Comparison of ENCODE assay signal across 30 mouse cellular contexts in genomic region chr11:101635660-101636059, GRCm38 (mm10). TPM values are rescaled to one million over a fixed set of nuclear protein-coding genes. Genes with fewer than 3 reads are reported as not detected.
DNase-seq lines count a peak whose midpoint lies in the region; ATAC-seq and TF ChIP-seq lines count a peak whose summit lies in the region.
"Had no signal": no experiment of that assay in that cellular context is flagged by ENCODE, and none has a peak within 500 bp of the region (broad histone marks: within the 10 kb centered on the region; RNA-seq: fewer than 3 reads in every experiment).

No protein-coding gene starts in this region.

- H3K36me3 ChIP-seq in kidney, postnatal 0 days (ENCODE audit: insufficient read depth, low read length), result no peaks in the 10 kb centered on the region; the same call in 1 of the 2 replicates
- H3K36me3 ChIP-seq in forebrain, embryonic 14.5 days (ENCODE audit: control insufficient read depth, insufficient read depth, low read length), result 0 out of 2 replicates have a peak, but pooled peaks cover 6% of the 10 kb centered on the region
- H3K36me3 ChIP-seq: hindbrain, embryonic 13.5 days had no signal

- H3K27ac ChIP-seq in kidney, postnatal 0 days, result no peak overlapping the region
- H3K27ac ChIP-seq in forebrain, embryonic 14.5 days (ENCODE audit: low read depth, low read length), result no peak overlapping the region
- H3K27ac ChIP-seq: embryonic facial prominence, embryonic 12.5 days; forebrain, embryonic 12.5 days; heart, adult 2 months; heart, embryonic 15.5 days; hindbrain, embryonic 13.5 days had no signal

- no peak overlapping the region for H3K4me3 ChIP-seq in kidney, postnatal 0 days (replicated peaks; ENCODE audit: low read depth, low read length)
- no peak overlapping the region for H3K4me3 ChIP-seq in forebrain, embryonic 14.5 days (ENCODE audit: low read depth, low read length)
- H3K4me3 ChIP-seq: embryonic facial prominence, embryonic 12.5 days; forebrain, embryonic 12.5 days; heart, adult 2 months; heart, embryonic 15.5 days; hindbrain, embryonic 13.5 days had no signal

- DNase-seq in kidney, adult 11 months, result peak; percentile 78
- DNase-seq in kidney, adult 9 months, result peak; percentile 76
- DNase-seq in kidney, postnatal 0 days (ENCODE audit: low spot score), result peak; percentile 45
- peak; percentile 65 to 70 for DNase-seq in kidney, postnatal 36 days
- DNase-seq in adrenal gland, postnatal 36 days, result no peak
- DNase-seq in natural killer cell, adult 2 months (ENCODE audit: low spot score in 2 of 2), result no peak
- no peak for DNase-seq in forebrain, embryonic 14.5 days (ENCODE audit: low spot score)
- DNase-seq in embryo, embryonic 9.5 days (ENCODE audit: extremely low spot score), result no peak
- DNase-seq: cerebellum, adult 11 months; cerebellum, adult 8-10 months; cerebellum, postnatal 14 days; embryo, embryonic 11 days; forebrain, postnatal 0 days; gastrocnemius, postnatal 14 days; heart, adult 2 months; heart, postnatal 14 days had no signal

- 43% methylated on average over 10 of the region's 10 CpGs for WGBS in kidney, postnatal 0 days
- WGBS in forebrain, embryonic 14.5 days, result 88% methylated on average over 10 of the region's 10 CpGs

- peak; percentile 56 for ATAC-seq in kidney, postnatal 0 days (replicated peaks; ENCODE audit: low FRiP score, low read depth)
- ATAC-seq in forebrain, embryonic 14.5 days, result no peak
- ATAC-seq: activated CD4-positive, CD25-positive, alpha-beta regulatory T cell, adult 4 months; forebrain, postnatal 0 days had no signal

- H3K9me3 ChIP-seq in kidney, postnatal 0 days (replicated peaks; ENCODE audit: low read length), result no peaks in the 10 kb centered on the region
- H3K9me3 ChIP-seq in forebrain, embryonic 14.5 days (replicated peaks; ENCODE audit: control insufficient read depth, low read length), result no peaks in the 10 kb centered on the region
- H3K9me3 ChIP-seq: embryonic facial prominence, embryonic 12.5 days; forebrain, embryonic 12.5 days; heart, embryonic 15.5 days; hindbrain, embryonic 13.5 days had no signal

- TF ChIP-seq CTCF in kidney, postnatal 0 days (IDR thresholded peaks at IDR 0.05; ENCODE audit: low read depth), result no peak

- no peaks in the 10 kb centered on the region for H3K4me1 ChIP-seq in kidney, postnatal 0 days (replicated peaks; ENCODE audit: insufficient read depth, low read length)
- no peaks in the 10 kb centered on the region for H3K4me1 ChIP-seq in forebrain, embryonic 14.5 days (ENCODE audit: control insufficient read depth, insufficient read depth, low read length)
- H3K4me1 ChIP-seq: embryonic facial prominence, embryonic 12.5 days; forebrain, embryonic 12.5 days; heart, embryonic 15.5 days had no signal

- H3K27me3 ChIP-seq in kidney, postnatal 0 days (ENCODE audit: insufficient read depth, low read length), result no peaks in the 10 kb centered on the region
- H3K27me3 ChIP-seq in forebrain, embryonic 14.5 days (replicated peaks; ENCODE audit: control insufficient read depth, insufficient read depth, low read length), result no peaks in the 10 kb centered on the region
- H3K27me3 ChIP-seq: embryonic facial prominence, embryonic 12.5 days; forebrain, embryonic 12.5 days; heart, embryonic 15.5 days; hindbrain, embryonic 13.5 days had no signal

- H3K9ac ChIP-seq in kidney, postnatal 0 days (ENCODE audit: low read depth, low read length), result no peak overlapping the region
- no peak overlapping the region for H3K9ac ChIP-seq in forebrain, embryonic 14.5 days (ENCODE audit: low read length)
- H3K9ac ChIP-seq: embryonic facial prominence, embryonic 12.5 days; forebrain, embryonic 12.5 days; forebrain, postnatal 0 days; heart, embryonic 15.5 days; hindbrain, embryonic 13.5 days had no signal

- H3K4me2 ChIP-seq in kidney, postnatal 0 days (ENCODE audit: low read length), result no peak overlapping the region
- H3K4me2 ChIP-seq in forebrain, embryonic 14.5 days (ENCODE audit: low read length), result no peak overlapping the region
- H3K4me2 ChIP-seq: embryonic facial prominence, embryonic 12.5 days; forebrain, embryonic 12.5 days; heart, embryonic 11.5 days; heart, embryonic 15.5 days; hindbrain, embryonic 13.5 days had no signal

RNA-seq across cellular contexts. Expression of gene Rdm1, which starts 8.7 kb away (rescaled TPM):
- polyA plus RNA-seq in kidney, postnatal 0 days (2015; fragmentation: Nextera tagmentation; extraction: Ambion mirVana), result 30.9 and 37.6 TPM in 2 replicates
- 10 to 100 TPM; 24.0 to 31.6 TPM for total RNA-seq in adrenal gland, postnatal 36 days (2021)
- 32.7 and 38.5 TPM in 2 replicates for polyA plus RNA-seq in forebrain, embryonic 14.5 days (2014; fragmentation: Nextera tagmentation; extraction: Ambion mirVana)

RNA-seq across cellular contexts. Expression of gene Arl4d, which starts 29.7 kb away (rescaled TPM):
- 7.0 and 7.9 TPM in 2 replicates for polyA plus RNA-seq in kidney, postnatal 0 days (2015; fragmentation: Nextera tagmentation; extraction: Ambion mirVana)
- total RNA-seq in adrenal gland, postnatal 36 days (2021), result 10 to 100 TPM; 11.4 to 12.5 TPM
- polyA plus RNA-seq in forebrain, embryonic 14.5 days (2014; fragmentation: Nextera tagmentation; extraction: Ambion mirVana), result 40.5 and 42.7 TPM in 2 replicates

RNA-seq across cellular contexts. Expression of gene Gm11634, which starts 36.6 kb away (rescaled TPM):
- 0.37 TPM in 1 of 2 replicates, not detected in the other for polyA plus RNA-seq in kidney, postnatal 0 days (2015; fragmentation: Nextera tagmentation; extraction: Ambion mirVana)
- total RNA-seq in adrenal gland, postnatal 36 days (2021), result not detected
- not detected in 2 replicates for polyA plus RNA-seq in forebrain, embryonic 14.5 days (2014; fragmentation: Nextera tagmentation; extraction: Ambion mirVana)
- total RNA-seq: adrenal gland, adult 18-20 months; adrenal gland, postnatal 4 days; common myeloid progenitor, adult 5-6 weeks; forebrain, postnatal 0 days; gastrocnemius, adult 18-20 months; gastrocnemius, postnatal 14 days; heart, adult 2 months; heart, postnatal 14 days; hematopoietic stem cell, adult 5-6 weeks; MEL had no signal
- polyA plus RNA-seq: activated CD4-positive, CD25-positive, alpha-beta regulatory T cell, adult 4 months; brain, embryonic 14.5 days; C2C12; embryonic facial prominence, embryonic 12.5 days; forebrain, embryonic 12.5 days; forebrain, postnatal 0 days; heart, adult 2 months; heart, embryonic 11.5 days; heart, embryonic 15.5 days; hindbrain, embryonic 13.5 days had no signal

RNA-seq across cellular contexts. Expression of gene Tmem106a, which starts 53.6 kb away (rescaled TPM):
- 19.4 and 20.9 TPM in 2 replicates for polyA plus RNA-seq in kidney, postnatal 0 days (2015; fragmentation: Nextera tagmentation; extraction: Ambion mirVana)
- total RNA-seq in adrenal gland, postnatal 36 days (2021), result 10 to 100 TPM; 10.9 to 11.1 TPM
- polyA plus RNA-seq in forebrain, embryonic 14.5 days (2014; fragmentation: Nextera tagmentation; extraction: Ambion mirVana), result 2.3 and 3.4 TPM in 2 replicates

Comparison
In these comparisons a context has a peak if more than half of its experiments do, and no peak if none do; other contexts are left out.
1. DNase-seq: peak in kidney, adult 11 months (single experiment), kidney, adult 9 months (single experiment), kidney, postnatal 0 days (single experiment) and kidney, postnatal 36 days (2 of 2); none in adrenal gland, postnatal 36 days (0 of 2), natural killer cell, adult 2 months (0 of 2), forebrain, embryonic 14.5 days (single experiment) and embryo, embryonic 9.5 days (single experiment).